Mouse (Mus musculus) cerebellum, adult 2 months (tissue): Measurements from ENCODE around the gene Map4k5.

Experiments used
- CTCF ChIP-seq: fragments of 200-500 bp; IDR thresholded peaks from 2 replicates; pipeline ENCODE4 v1.5.1; 2011; ENCODE audit warnings: low read depth, mild to moderate bottlenecking, control low read depth, low read length, moderate library complexity, borderline replicate concordance; ENCODE audit not compliant: insufficient read depth
- POLR2A ChIP-seq: fragments of 200-500 bp; IDR thresholded peaks from 2 replicates; pipeline ENCODE4 v1.6.1; 2011; ENCODE audit warnings: low read length, control low read depth, borderline replicate concordance; ENCODE audit not compliant: insufficient read depth

GRCm38 (mm10) chr12:69912737-69913136, 19.7 kb upstream of the Map4k5 start:
- TF ChIP-seq CTCF, result no peak
- TF ChIP-seq POLR2A, result no peak
